Mouse (Mus musculus): ENCODE data around the gene Cdhr3. TPM values are rescaled to one million over a fixed set of nuclear protein-coding genes. Genes with fewer than 3 reads are reported as not detected.

Gene Cdhr3
- total RNA-seq, 2 experiments from 2014 or later = not detected

DNA sequence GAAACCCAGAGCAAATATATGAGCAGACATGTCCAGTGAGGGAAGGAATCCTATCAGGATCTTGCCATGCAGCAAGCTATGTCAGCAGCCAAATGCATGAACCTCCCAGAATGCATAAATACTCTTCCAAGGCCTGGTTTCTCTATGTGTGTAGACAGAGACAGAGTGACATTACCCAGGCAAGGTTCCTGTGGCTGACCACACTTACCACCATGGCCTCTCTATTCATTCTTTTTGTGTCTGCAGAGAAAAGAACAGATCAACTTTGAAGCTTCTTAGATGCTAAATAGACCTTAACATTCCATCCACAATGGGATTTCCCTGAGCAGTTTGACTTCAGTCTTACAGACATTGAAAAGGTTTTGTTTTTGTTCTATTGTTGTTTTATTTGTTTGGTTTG is 54.0 kb downstream of the Cdhr3 start:
- no peak for ATAC-seq (replicated peaks; ENCODE audit: poor library complexity, severe bottlenecking)

DNA sequence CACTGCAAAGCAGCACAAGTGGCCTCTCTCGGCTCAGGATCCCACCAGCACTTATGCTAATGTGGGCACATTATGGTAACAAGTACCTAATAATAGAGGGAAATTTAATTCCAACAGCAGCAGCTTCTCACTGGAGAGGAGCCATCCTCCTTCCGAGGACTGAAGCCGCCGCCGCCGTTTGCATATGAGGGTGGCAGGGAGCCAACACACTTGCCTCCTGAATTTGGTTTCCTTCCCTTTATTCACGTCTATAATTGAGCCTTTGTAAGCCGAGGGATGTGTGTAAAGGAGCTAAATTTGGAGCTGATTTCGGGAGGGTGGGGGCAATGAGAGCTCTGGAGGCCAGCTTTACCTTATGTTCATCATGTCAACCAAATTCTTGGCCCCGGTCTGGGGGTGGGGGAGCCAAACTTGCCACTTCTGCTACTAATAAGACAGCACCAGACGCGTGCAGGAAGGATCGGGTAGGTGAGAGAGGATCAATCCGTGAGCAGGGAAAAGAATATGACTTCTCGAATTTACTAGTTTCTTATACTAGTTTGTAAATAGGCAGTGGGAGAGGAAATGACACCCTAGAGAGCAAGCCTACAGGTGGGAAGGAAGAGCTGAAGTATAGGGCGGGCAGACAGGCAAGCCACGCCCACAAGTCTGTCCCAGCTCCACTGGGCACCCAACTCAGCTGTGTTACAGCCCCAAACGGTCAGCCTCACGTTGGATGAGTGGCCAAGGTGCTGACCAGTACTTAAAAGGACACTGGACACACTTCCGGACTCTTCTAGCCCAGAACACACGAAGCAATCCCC is 56.8 kb downstream of the Cdhr3 start:
- ATAC-seq (replicated peaks; ENCODE audit: poor library complexity, severe bottlenecking) = peak; percentile 55

DNA sequence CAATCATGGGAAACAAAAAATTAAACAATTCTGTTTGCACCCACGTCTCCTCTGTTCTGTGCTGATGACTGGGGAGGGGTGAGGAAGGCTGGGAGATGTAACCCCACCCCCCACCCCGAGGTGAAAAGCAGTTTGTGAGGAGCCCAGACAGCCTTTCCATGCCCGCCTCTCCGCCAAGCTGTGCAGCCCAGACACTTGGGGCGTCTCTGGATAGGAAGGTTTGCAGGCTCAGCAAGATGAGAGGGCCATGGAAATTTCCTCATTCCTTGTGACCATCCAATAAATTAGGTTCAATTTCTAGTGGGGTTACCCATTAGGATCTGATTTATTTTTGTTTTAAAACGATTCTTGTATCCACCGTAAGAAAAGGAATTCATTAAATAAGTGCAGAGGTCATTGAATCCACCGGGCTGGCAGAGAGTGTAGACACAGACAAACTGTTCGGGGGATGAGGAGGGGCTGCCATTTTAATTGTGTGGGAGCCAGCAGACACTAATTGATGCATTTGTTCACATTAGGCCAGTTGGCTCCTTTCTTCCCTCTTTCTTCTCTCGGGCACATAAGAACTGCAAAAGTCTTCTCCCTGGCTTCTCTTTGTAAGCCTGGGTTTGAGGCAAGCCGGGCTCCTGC is 57.5 kb downstream of the Cdhr3 start:
- no peak for ATAC-seq (replicated peaks; ENCODE audit: poor library complexity, severe bottlenecking)

DNA sequence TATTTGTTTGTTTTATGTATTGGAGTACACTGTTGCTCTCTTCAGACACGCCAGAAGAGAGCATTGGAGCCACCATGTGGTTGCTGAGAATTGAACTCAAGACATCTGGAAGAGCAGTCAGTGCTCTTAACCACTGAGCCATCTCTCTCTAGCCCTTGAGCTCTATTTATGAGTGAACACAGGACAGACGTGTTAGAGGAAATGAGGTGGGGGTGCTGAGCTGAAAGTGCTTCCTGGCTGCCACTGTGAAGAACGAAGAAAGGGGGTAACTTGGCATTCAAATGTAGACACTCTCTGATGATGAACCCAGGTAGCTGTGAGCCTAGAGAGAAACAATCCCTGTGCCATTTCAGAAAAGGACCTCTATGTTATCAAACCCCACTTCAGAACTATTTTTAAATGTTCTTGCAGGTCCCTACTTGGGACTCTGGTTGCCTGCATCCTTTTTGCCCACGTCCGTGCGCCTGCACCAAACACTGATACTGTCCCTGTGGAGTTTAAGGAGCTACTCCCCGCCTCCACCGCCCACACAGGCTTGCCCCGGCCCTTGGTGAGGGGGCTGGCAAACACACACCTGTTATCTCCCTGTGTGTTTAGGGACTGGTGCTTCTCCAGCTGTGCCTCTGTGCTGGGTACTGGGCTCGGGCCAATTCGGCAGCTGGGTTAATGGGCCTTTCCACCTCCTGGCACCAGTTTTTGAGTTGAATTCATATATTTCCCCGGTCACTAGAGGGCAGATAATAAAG is 58.2 kb downstream of the Cdhr3 start:
- ATAC-seq (replicated peaks; ENCODE audit: poor library complexity, severe bottlenecking) = no peak

DNA sequence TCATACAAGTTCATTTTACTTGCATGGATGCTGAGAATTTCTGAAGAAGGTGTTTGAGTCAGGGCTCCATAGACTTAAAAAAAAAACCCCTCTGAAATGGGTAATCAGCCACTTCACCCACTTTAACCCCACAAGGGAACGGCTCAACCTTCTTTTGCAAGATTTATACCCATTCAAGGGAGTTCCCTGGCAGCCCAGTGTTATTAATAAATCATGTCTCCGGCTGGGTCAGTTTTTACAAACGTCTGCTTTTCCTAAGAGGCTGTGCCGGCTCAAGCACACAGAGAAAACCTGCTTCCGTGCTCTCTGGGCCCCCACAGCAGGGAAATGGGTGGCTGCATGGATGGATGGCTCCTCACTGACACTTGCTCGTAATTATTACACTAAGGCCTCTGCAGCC is 59.5 kb downstream of the Cdhr3 start:
- ATAC-seq (replicated peaks; ENCODE audit: poor library complexity, severe bottlenecking) = no peak

DNA sequence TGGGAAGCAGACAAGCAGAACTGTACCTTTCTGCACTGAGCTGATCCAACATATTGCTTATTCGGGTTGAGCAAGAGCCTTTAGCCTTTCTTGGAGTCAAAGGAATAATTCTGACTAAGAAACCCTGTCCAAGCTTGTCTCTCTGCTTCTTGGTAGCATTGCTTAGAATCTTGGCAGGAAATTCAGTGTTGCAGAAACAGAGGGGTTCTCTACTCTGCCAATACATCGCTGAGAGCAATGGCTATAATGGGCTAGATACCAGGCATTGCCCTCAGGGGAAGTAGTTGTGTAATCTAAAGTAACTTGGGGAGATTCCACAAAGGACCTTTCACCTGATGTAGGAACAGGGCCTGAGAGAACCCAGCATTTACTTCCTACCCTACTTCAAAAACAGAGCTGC is 62.1 kb downstream of the Cdhr3 start:
- no peak for ATAC-seq (replicated peaks; ENCODE audit: poor library complexity, severe bottlenecking)

DNA sequence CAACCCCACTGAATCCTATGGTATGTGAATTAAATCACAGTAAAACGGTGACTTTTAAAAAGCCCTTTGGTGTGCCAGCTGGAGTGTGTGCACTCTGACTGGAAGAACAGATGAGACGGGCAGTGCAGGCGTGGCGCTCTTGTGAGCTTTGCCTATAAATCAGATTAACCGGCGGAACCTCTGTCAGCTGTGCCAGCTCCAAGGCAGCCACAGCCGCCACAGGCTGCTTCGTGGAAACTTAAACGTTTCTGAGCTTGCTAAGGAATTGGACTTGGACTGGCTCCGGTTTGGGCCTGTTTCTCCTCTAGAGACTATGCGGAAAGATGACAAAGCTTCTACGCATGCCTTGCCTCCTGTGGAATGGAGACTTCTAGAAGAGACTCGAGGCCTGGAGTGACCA is 62.6 kb downstream of the Cdhr3 start:
- ATAC-seq (replicated peaks; ENCODE audit: poor library complexity, severe bottlenecking) = no peak

DNA sequence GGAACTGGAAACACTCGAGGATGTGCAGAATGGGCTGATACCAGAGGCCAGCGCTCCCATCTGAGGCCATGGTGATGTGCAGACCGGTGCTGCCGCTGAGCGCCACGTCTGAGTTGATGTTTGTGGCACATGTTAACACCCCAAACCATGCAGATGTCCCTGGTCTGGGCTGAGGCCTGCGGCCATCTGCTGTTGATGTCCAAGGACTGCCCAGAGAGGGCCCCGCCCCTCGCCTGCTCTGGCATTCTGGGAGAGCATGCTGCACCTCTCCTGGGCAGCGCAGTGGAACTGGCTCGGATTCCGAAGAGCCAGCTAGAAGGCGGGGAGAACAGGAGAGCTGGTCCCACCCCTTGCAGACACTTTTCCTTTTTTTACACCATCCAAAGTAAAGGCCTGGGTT is 64.0 kb downstream of the Cdhr3 start:
- no peak for ATAC-seq (replicated peaks; ENCODE audit: poor library complexity, severe bottlenecking)

DNA sequence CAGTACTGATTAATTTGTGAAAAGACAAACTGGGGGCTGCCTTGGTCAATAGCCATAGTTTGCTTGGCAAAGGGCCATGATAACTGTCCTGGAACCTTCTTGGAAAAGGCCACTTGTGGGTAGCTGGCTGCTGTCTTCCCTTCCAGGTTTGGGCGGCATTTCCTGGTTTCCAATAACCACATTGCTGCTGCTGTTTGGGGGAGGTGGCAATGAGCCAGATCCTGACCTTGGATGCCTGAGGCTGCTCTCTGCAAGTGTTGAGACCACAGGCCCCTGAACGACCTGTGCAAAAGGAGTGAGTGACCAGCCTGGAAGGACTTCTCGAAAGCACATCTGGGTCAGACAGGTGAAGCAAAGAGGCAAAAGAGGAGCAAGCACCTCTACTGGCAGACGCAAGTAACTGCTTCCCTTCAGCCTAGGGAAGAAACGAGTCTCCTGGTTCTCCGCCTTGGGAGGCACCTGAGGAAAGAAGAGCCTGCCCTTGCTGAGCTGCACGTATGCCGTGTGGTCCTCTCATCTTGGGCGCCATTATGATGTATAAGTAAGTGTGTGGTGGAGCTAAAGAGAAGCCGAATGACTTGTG is 64.5 kb downstream of the Cdhr3 start:
- ATAC-seq (replicated peaks; ENCODE audit: poor library complexity, severe bottlenecking) = no peak

DNA sequence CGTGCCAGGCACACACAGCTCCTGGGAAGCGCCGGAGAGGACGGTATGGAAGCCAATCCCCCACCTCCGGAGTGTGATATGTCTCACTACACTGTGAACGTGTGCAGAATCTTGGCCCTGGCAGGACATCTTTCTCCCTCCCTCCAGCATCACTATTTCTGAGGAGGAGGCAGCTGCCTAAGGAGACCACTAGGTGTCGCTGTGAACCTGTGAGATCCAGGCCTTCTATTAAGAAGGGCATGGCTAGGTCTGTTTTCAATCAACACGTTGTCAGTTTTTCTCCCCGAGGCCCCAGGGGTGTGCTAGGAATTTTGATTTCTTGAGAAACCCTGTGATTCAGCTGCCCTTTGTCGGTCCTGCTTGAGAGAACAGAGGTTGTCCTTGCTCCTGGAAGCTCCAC is 65.6 kb downstream of the Cdhr3 start:
- peak; percentile 81 for ATAC-seq (replicated peaks; ENCODE audit: poor library complexity, severe bottlenecking)

DNA sequence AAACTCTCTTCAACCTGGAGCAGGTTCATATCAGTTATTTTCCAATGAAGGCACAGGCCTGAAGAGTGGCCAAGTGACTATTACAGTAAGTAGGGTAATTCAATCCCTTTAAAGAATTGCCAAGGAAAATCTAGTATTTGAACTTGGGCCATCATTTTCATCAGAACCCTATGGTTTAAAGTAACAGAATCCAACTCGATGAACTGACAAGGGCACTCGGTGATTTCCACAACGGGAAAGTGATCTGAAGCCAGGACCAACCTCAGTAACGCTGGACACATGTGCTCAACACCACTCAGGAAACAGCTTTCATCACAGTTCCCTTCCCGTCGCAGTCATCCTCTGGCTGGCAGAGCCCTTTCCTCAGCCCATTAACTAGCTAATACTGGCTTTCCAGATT is 68.2 kb downstream of the Cdhr3 start:
- peak; percentile 26; the same call in 1 of the 2 replicates for ATAC-seq (replicated peaks; ENCODE audit: poor library complexity, severe bottlenecking)

DNA sequence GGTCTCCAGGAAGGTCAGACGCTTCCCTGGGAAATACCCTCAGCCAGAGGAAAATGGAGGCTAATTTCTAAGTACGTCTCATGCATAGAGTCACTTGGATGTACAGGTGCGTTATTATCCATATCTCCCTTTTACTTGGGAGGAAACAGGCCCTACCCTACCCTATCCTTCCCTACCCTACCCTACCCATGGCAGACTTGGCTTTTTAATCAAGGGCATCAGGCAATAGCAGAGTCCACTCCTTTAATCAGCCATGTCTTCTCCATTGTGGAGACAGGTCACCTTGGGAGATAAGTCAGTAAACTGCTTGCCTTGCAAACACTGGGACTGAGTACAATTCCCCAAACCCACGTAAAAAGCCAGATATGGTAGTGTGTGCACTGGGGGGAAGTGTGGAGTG is 70.9 kb downstream of the Cdhr3 start:
- no peak for ATAC-seq (replicated peaks; ENCODE audit: poor library complexity, severe bottlenecking)

DNA sequence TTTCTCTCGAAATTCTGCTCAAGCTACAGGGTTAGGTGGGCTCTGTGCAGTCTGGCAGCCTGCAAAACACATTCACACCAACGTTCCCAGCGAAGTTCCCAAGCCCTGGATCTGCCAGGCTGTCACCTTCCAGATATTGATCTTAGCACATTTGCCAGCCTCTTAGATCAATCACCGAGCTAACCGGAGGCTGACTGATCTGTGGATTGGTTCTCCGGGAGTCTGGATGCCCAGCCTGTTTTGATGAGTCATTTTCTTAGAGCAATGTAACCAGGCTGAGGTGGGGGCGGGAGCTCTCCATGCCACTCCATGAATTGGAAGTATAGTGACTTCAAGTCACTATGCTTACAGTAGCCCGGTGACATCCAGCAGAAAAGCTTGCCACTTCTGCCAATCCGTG is 71.5 kb downstream of the Cdhr3 start:
- ATAC-seq (replicated peaks; ENCODE audit: poor library complexity, severe bottlenecking) = no peak

DNA sequence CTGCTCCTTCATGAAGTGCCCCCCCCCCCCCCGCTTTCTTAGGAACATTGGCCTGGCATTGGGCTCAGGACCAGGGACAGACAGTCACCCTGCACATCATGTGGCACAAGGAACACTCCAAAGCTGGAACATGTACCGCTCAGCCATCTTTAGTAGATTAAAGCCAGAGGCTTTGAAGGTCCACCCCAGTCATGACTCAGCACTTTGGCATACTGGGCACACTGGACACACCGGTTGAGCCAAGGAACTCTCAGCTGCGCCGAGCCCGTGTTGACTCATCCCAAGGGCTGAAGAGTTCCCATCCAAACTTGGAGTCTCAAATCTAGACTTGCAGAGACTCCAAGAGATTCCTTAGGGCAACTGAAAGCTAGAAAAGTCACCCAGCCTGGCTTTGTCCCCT is 72.7 kb downstream of the Cdhr3 start:
- no peak for ATAC-seq (replicated peaks; ENCODE audit: poor library complexity, severe bottlenecking)

DNA sequence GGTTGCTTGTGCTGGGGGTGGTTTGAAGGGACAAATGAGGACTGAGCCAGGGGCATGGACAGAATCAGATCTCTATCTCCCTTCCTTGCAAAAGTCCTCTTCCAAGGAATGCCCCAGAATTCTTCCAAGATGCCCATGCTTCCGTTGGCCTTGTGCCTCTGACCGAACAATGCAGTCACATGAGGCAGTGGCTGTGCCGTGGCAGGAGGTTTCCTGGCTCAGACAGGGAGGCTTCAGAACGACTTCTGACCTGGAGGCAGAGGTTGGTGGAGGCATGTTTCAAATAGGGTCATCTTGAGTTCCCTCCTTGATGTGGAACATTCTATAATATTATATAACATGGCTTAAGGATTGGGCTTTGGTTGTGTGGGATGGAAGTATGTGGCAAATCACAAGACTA is 74.1 kb downstream of the Cdhr3 start:
- ATAC-seq (replicated peaks; ENCODE audit: poor library complexity, severe bottlenecking) = no peak

DNA sequence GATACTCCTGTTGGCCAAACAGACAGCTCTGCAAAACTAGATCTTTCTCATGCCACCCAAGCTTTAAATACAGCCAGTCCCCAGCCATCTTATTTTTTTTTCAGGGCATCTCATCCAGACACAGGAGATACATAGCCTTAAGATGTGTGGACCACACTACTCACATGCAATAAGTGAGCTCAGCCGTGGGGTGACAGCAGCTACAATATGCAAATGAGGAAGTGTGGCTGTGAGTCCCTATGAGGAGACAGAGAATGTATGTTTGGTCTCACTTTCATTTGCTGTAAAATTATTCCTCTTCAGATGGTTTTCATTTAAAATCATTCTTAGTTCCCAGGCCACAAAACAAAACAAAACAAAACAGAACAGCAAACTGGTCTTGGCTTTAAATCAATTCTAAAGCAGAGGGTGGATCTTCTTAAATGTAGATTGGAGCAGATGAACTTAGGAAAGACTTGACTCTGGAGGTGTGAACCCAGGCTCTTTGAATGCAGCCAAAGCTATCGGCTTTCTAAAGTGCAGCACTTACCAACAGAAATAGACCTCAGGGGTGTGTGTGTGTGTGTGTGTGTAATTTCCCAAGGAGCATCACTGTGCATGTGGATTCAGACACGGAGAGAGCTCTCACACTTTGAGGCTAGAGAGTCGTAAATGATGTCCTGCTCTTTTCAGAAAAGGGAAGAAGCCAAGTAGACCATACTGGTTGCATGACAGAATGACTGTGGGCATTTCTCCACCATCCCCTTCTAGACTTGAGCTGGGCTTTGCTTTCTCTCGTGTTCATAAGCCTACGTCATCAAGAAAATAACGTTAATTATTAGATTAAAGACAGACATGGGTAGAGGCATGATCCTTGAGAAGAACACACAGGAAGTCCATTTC is 75.6 kb downstream of the Cdhr3 start:
- peak; percentile 92 for ATAC-seq (replicated peaks; ENCODE audit: poor library complexity, severe bottlenecking)

DNA sequence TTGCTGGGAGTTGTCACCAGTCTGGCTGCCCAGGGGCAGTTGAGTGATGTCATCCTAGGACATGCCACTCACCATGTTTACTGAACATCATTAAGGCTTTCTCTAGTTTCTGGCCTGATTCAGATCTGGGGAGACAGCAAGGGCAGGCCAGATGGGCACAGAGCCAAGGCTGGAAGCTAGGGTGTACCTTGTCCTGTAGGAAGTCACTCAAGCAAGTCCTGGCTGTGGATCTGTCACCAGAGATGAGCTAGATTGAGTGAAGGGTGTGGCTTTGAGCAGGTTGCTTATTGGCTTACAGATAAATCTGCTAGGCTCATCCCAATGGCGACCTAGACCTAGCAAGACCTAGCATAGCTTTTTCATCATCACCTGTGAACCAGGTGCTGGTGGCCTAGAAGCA is 77.6 kb downstream of the Cdhr3 start:
- no peak for ATAC-seq (replicated peaks; ENCODE audit: poor library complexity, severe bottlenecking)

DNA sequence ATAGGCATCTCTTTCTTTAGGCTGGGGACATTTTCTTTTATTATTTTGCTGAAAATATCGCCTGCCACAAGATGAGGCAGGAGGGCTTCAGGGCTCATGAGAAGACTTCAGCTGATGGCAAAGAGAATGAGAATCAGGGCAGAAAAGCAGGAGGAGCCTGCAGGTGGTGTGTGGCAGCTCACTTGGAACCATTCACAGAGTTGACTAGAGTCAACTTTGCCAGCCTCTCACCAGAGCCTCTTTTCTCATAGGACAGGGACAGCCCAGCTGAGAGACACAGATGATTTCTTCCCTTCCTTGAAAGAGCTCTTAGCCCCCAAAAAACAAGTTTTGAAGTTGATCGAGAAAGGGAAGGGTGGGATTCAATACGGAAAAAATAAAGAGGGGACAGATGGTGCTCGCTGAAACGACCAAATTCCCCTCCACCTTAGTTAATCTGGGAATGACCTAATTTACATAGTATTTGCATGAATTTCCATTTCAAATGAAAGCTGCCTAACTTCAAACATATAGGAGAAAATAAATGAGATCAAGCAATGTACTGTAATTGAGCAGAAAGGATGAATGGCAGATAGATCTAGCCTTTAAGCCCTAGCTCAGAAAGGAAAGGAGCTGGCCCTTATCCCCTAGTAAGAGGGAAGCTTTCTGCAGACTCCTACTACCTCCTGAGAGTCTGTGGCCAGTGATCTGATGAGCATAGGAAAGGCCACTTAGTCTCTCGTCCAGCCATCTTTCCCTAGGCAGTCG is 78.5 kb downstream of the Cdhr3 start:
- no peak for ATAC-seq (replicated peaks; ENCODE audit: poor library complexity, severe bottlenecking)

DNA sequence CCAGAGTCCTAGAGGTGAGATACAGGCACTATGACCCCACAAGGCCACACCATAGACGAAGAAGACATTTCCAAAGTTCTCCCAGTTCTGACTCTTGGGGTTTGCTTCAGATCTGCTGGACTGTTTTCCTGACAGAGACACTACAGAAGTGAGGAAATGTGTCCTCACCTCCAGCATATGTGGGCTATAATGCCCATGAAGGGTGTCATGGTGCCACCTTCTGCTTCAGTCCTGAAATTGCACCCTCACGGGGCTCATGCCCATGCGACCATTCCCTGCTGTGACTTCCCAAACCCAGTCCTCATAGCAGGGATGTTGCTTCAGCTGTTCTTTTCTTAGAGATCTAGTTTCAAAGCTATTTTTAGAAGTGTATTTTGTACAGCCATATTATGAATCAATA is 82.6 kb downstream of the Cdhr3 start:
- peak; percentile 98 for ATAC-seq (replicated peaks; ENCODE audit: poor library complexity, severe bottlenecking)
